Mouse (Mus musculus): Measurements from ENCODE around the gene Iqgap1.

DNA sequence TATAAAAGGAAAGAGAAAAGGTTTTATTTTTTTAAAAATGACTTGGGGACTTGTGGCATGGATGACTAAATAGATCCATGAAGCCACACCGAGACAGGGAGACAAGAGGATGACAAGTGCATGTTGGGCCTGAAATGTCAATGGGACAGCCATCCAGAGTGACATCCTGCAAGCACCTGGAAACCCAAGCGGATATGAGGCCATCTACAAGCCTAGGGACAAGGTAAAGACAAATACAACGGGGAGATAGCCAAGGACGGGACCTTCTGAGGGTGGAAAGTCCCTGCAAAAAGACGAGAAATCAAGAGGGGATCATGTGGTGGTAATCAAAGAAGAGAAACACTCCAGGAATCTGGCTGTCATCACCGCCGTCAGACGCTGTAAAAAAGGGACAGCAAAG lies 48.6 kb downstream of the Iqgap1 start:
- TF ChIP-seq POLR2A (IDR thresholded peaks at IDR 0.05; ENCODE audit: extremely low read depth, insufficient read depth, low read length) (no peak), CTCF (IDR thresholded peaks at IDR 0.05; ENCODE audit: low read depth, low read length) (no peak)
